Mouse (Mus musculus) intestine, embryonic 15.5 days (tissue): ENCODE measurements around the gene Bhmt2. TPM values are rescaled to one million over a fixed set of nuclear protein-coding genes. Genes with fewer than 3 reads are reported as not detected.

Experiments
- polyA plus RNA-seq: library from polyadenylated mRNA; unstranded; fragments of >200 nt; fragmentation: Nextera tagmentation; extraction: Ambion mirVana; gene quantifications from 2 replicates; pipeline ENCODE4 v1.2.1, GENCODE M21; 2015

Bhmt2 gene
- polyA plus RNA-seq, 1 experiment from 2014 or later, result 0.57 TPM

Other genes starting within 250 kb of the Bhmt2 start
- 5.3 and 5.8 TPM in 2 replicates for gene Jmy, start 174.5 kb downstream of the Bhmt2 start, polyA plus RNA-seq
- 1.0 and 1.1 TPM in 2 replicates for gene Bhmt, start 36.3 kb downstream of the Bhmt2 start, polyA plus RNA-seq
- gene Dmgdh, start 131 bp upstream of the Bhmt2 start, polyA plus RNA-seq, result 0.38 and 0.39 TPM in 2 replicates
- gene Arsb, start 97.3 kb upstream of the Bhmt2 start, polyA plus RNA-seq, result 9.5 and 11.2 TPM in 2 replicates